Mouse (Mus musculus) heart, adult 2 months (tissue): ENCODE results near the gene Otogl.

Experiments used
- CTCF ChIP-seq: fragments of 200-600 bp; IDR thresholded peaks from 2 replicates; pipeline ENCODE4 v1.8.1; 2022; ENCODE audit warnings: antibody characterized with exemption, mild to moderate bottlenecking, moderate library complexity
- EP300 ChIP-seq: fragments of 200-500 bp; IDR thresholded peaks from 2 replicates; pipeline ENCODE4 v1.6.1; 2011; ENCODE audit warnings: low read depth, low read length, control low read depth; ENCODE audit not compliant: insufficient read depth

DNA sequence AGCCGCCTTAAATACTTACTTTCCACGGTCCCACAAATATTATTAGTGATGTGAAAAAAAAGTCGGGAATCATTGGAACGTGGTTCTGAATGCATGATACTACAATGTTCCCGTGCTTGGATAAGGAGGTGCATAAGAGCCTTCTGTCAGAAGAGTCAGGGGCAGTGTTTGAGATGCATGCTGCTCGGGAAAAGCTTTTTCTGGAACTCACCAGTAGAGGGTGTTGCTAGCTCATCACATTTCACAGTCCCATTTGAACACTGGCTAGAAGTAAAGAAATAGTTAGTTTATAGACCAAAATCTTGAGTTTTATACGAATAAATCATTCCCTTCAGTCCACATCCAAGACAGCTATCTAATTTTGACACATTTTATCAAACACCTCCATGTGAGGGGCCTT, 53.2 kb downstream of the Otogl start:
- TF ChIP-seq CTCF (peak; percentile 89), EP300 (no peak)
